Mouse (Mus musculus) brain, embryonic 14.5 days (tissue): ENCODE results near the gene Gpr142.

Source experiments
- CTCF ChIP-seq: fragments of 200-500 bp; IDR thresholded peaks from 2 replicates; pipeline ENCODE4 v1.5.1; 2012; ENCODE audit warnings: inconsistent platforms, mild to moderate bottlenecking, moderate library complexity, borderline replicate concordance; ENCODE audit not compliant: insufficient read depth, insufficient read length; ENCODE audit errors: extremely low read depth
- POLR2A ChIP-seq: fragments of 200-500 bp; IDR thresholded peaks from 2 replicates; pipeline ENCODE4 v1.6.1; 2012; ENCODE audit warnings: mild to moderate bottlenecking, inconsistent platforms, borderline replicate concordance; ENCODE audit not compliant: poor library complexity, insufficient read depth, insufficient read length, severe bottlenecking; ENCODE audit errors: extremely low read depth

GRCm38 (mm10) chr11:114850066-114850451 is 51.3 kb downstream of the Gpr142 start:
- TF ChIP-seq CTCF (no peak), POLR2A (no peak)
